Mouse (Mus musculus) G1E (cell line): ENCODE results near the gene Jak1.

ENCODE experiments used
- CTCF ChIP-seq: IDR thresholded peaks from 2 replicates; pipeline ENCODE4 v1.5.1; 2012; ENCODE audit warnings: low read depth, low read length, inconsistent platforms, mixed read lengths
- GATA1 ChIP-seq: IDR thresholded peaks from 2 replicates; pipeline ENCODE4 v1.6.1; 2012; ENCODE audit warnings: borderline replicate concordance, low read length, inconsistent platforms, mixed read lengths
- GATA2 ChIP-seq: IDR thresholded peaks from 2 replicates; pipeline ENCODE4 v1.6.1; 2012; ENCODE audit warnings: low read depth, low read length, inconsistent platforms, borderline replicate concordance
- TAL1 ChIP-seq: conservative IDR thresholded peaks from 2 replicates; pipeline ENCODE4 v1.6.1; 2012; ENCODE audit warnings: low read depth, low read length, inconsistent platforms, mixed read lengths

- TF ChIP-seq CTCF (no peak), TAL1 (no peak), GATA1 (no peak), GATA2 (no peak)
Observed at GRCm38 (mm10) chr4:101298311-101298990, 33.4 kb upstream of the Jak1 start.
